Mouse (Mus musculus) CD4-positive, CD25-positive, alpha-beta regulatory T cell, adult 4 months (primary cell): ENCODE measurements around the gene Mecom. TPM values are rescaled to one million over a fixed set of nuclear protein-coding genes. Genes with fewer than 3 reads are reported as not detected.

Experiments used
- ATAC-seq: one replicate; pipeline ENCODE4 v1.8.0; 2017
- polyA plus RNA-seq, 2 experiments: library from polyadenylated mRNA; unstranded; fragments of 100-300 nt; shearing (Covaris generic); gene quantifications; one replicate each; pipeline ENCODE4 v1.2.1; 2017

Gene Mecom
- polyA plus RNA-seq, 2 experiments from 2014 or later, result 0.39 TPM; not detected in 1

DNA sequence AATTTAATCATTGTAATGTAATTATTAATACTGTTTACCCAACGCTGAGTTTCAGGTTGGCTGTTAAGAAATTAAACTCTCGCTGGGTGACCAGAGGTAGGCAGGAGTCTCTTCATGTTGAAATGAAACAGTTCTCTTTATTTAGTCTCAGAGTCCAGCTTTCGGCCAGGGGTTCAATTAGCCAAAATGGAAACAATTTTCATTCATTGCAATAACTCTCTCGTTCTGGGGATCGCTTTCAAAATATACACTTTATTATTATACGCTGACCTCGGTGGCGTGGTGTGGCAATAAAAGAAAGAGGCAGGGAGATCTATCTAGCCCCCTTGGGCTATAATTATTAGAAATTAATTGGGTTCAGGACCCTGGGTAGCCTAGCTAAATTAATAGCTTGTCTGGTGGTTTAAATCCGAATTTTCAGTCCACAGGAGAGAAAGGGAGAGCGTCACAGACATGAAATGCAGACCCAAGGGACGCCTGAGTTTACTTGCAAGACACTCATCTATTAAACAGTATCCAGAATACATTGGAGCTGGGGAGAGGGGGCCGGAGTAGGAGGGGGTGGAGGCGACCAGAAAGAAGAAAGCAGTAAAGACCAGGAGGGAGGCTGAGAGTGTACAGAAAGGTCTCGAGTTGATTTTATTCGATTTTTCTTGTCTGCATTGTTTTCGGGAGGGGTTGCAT lies 34.4 kb downstream of the Mecom start:
- no peak for ATAC-seq

GRCm38 (mm10) chr3:30512459-30513030 lies 35.3 kb downstream of the Mecom start:
- ATAC-seq, result no peak

- ATAC-seq, result no peak
Measured at GRCm38 (mm10) chr3:30511796-30512195, 36.0 kb downstream of the Mecom start.

DNA sequence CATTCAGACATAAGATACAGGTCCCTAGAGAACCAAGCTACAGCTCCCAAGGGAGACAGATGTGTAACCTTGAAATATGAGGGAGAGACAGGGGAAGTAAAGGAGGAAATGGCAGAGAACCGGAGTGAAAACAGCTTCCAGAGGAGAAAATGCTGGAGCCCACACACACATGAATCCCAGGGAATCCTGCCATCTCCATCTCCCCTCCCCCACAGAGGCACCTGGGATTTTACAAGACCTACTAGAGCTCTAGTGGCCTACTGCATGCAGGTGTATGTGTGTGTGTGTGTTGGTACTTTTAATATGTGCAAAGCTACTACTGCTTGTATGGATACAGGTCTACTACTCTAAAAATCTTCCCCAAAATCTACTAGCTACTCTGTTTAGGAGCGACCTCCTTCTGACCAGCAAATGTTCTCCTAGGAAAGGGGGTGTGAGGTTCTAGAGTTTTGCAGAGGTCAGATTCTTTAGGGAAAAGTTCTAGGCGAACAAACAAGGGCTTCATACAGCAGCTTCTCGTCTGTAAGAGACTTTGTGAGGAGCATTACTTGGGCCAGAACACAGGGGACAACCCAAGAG lies 36.7 kb downstream of the Mecom start:
- no peak for ATAC-seq

GRCm38 (mm10) chr3:30510646-30511045 lies 37.2 kb downstream of the Mecom start:
- no peak for ATAC-seq

- ATAC-seq, result no peak
Measured at GRCm38 (mm10) chr3:30510105-30510504, 37.7 kb downstream of the Mecom start.

DNA sequence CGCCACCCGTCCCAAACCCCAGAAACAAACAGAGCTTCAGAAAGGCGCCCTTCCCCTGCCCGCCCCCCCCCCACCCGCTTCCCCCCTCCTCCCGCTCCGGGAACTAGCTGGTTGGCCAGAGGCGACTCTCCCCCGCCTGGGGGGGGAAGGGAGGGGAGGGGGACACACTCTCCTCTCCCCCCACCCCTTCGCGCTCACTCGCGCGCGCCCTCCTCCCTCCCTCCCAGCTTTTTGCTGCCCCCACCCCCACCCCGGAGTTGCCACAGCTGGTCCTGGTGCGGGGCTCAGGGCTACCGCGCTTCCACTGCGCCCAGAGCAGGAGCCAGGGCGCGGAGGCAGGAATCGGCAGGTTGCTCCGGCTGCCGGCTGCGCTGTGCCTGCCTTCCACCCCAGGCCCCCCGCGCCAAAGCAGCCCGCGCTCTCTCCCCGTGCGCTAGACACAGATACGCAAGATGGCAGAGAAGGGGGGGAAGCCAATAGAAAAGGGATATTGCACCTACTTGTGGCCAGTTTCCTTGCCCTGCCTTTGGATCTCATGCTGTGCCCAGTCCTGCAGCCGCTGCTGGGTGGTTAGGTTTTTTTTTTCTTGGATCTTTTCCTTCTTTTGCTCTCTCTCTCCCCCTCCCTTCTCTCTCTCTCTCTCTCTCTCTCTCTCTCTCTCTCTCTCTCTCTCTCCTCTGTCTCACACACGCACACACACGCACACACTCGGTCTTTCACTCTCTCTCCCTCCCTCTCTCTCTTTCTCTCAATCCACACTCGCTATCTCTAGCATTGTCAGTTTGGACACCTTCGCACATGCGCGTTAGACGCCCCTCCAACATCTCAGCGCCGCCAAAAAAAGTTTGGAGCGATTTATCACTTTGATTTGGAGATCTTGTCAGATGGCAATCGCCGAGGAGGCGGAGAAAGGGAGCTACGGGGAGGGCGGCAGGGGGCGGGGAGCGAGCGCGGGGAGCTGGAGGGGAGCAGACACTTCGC lies 38.6 kb downstream of the Mecom start:
- no peak for ATAC-seq

GRCm38 (mm10) chr3:30508296-30508929 lies 39.4 kb downstream of the Mecom start:
- peak; percentile 26 for ATAC-seq

- ATAC-seq, result no peak
Measured at GRCm38 (mm10) chr3:30507576-30508295, 40.1 kb downstream of the Mecom start.

GRCm38 (mm10) chr3:30507028-30507575 lies 40.7 kb downstream of the Mecom start:
- ATAC-seq, result no peak

DNA sequence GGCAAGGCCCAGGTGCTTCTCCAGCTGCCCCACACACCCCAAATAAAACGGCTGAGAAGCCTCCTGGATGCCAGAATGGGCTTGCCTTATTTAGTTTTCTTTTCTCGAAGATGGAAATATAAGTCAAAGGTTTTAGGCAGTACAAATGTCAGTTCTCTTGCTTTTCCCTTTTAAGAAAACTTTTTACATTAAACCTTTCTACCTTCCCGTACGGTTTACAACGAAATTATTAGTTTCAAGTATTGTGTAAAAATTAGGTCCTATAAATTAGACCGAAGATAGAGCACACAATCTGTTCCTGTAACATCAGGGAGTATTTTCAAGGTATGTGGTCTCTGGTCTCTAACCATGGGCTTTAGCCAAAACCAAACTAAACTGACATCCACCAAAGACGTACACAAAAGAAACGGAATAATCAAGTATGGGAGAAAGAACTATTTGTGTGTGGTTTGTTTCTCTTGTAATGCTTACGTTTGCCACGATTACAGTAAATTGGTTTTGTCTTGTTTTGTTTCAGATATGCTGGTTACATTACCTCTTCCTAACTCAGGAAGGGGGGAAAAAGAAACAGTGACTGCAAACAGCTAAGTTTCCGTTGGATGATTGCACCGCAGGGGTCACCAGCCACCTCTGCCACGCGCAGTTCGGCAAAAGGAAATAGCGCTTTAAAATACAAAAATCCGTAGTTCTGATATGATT lies 41.3 kb downstream of the Mecom start:
- ATAC-seq, result no peak

- ATAC-seq, result no peak
Measured at GRCm38 (mm10) chr3:30505741-30506251, 42.0 kb downstream of the Mecom start.

DNA sequence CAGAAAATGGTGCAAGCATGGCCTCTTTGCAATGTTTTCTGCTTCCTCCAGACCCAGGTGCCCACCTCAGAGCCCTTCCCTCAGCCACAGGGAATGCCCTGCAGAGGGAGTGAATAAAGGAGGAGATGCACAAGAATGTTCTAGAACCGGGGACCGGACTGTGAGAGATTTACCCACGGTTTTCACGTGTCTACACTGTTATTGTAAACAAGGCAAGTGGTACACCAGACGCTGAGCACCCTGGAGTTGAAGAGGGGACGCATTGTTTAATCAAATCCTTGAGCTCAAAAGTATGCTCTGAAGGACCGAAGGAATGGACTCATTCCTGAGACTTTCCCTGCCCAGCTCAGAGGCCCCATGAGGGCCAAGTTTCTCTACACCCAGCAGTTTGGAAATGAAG lies 43.2 kb downstream of the Mecom start:
- no peak for ATAC-seq

DNA sequence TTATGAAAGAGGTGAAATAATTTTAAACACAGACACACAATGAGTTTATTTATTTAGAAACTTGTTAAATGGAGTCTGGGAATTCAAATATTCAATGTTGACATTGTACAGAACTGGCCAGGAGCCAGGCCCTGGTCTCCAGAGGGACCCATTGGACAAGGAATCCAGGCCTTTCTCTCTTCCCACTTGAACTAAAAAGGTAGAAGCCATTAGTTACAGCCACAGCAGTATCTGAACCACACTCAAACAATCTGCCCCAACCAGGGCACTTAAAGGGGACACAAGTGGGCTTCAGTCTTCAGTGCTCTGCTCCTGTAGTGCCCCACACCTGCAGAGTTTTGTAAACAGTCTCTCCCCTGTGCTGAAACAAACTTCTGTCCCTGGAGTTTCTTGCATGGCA lies 44.0 kb downstream of the Mecom start:
- no peak for ATAC-seq

- no peak for ATAC-seq
Measured at GRCm38 (mm10) chr3:30498202-30498828, 49.5 kb downstream of the Mecom start.

GRCm38 (mm10) chr3:30494371-30494770 lies 53.4 kb downstream of the Mecom start:
- no peak for ATAC-seq

GRCm38 (mm10) chr3:30488808-30489207 lies 59.0 kb downstream of the Mecom start:
- ATAC-seq, result no peak

GRCm38 (mm10) chr3:30486422-30486821 lies 61.4 kb downstream of the Mecom start:
- no peak for ATAC-seq

GRCm38 (mm10) chr3:30483006-30483684 lies 64.7 kb downstream of the Mecom start:
- no peak for ATAC-seq

DNA sequence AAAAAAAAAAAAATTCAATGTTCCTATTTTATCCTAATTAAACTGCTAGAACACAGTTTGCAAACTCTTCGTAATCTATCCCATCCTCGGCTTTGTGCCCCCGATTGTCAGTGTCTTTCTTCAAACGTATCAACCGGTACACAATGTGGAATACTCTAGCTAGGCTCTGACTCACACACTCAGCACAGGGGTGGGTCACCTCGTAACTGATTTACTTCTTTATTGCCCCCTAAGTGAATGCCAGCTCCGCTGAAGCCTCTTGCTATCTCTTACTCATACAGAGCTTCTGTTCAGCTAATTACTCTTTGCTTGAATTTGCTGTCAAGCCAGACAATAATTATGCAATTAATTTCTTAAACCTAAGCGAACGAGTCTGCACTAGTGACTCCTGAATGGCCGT lies 66.1 kb downstream of the Mecom start:
- ATAC-seq, result no peak
